In genomic region chr11:98637501-98637900, GRCm38 (mm10) we compare ENCODE assay signal across 39 mouse cellular contexts. TPM values are rescaled to one million over a fixed set of nuclear protein-coding genes. Genes with fewer than 3 reads are reported as not detected.
"Had no signal": no experiment of that assay in that cellular context is flagged by ENCODE, and none has a peak within 500 bp of the region (broad histone marks: within the 10 kb centered on the region; RNA-seq: fewer than 3 reads in every experiment).

No protein-coding gene starts in this region.

- H3K4me3 ChIP-seq: heart, embryonic 13.5 days; heart, embryonic 15.5 days; hindbrain, embryonic 13.5 days; hindbrain, embryonic 15.5 days; intestine, embryonic 15.5 days; layer of hippocampus, adult 2 months; left cerebral cortex, adult 2 months; limb, embryonic 10.5 days; limb, embryonic 12.5 days; liver, embryonic 13.5 days; liver, embryonic 15.5 days had no signal

- H3K27ac ChIP-seq: heart, embryonic 13.5 days; heart, embryonic 15.5 days; hindbrain, embryonic 13.5 days; hindbrain, embryonic 15.5 days; hindbrain, postnatal 0 days; intestine, embryonic 15.5 days; layer of hippocampus, adult 2 months; left cerebral cortex, adult 2 months; limb, embryonic 10.5 days; limb, embryonic 12.5 days; liver, embryonic 13.5 days; liver, embryonic 15.5 days had no signal

- H3K4me1 ChIP-seq: heart, embryonic 13.5 days; heart, embryonic 15.5 days; hindbrain, embryonic 13.5 days; hindbrain, embryonic 15.5 days; intestine, embryonic 15.5 days; limb, embryonic 10.5 days; limb, embryonic 12.5 days; liver, embryonic 13.5 days; liver, embryonic 15.5 days had no signal

- ATAC-seq: hindbrain, postnatal 0 days; inflammation-experienced regulatory T-cells, adult 6 months; intestine, postnatal 0 days had no signal

- DNase-seq: gastrocnemius, postnatal 14 days; gastrocnemius, postnatal 36 days; heart, adult 18-20 months; heart, postnatal 14 days; heart, postnatal 36 days; kidney, adult 18-20 months; kidney, adult 8-10 months; kidney, postnatal 10 days; kidney, postnatal 25 days; kidney, postnatal 4 days; liver; liver, embryonic 13.5 days had no signal

- H3K27me3 ChIP-seq: heart, embryonic 15.5 days; hindbrain, embryonic 13.5 days; hindbrain, embryonic 15.5 days; intestine, embryonic 15.5 days had no signal

- H3K9ac ChIP-seq: heart, embryonic 13.5 days; heart, embryonic 15.5 days; hindbrain, embryonic 13.5 days; hindbrain, embryonic 15.5 days; intestine, embryonic 15.5 days; limb, embryonic 12.5 days; liver, embryonic 13.5 days; liver, embryonic 15.5 days had no signal

- H3K4me2 ChIP-seq: heart, embryonic 11.5 days; heart, embryonic 13.5 days; heart, embryonic 15.5 days; hindbrain, embryonic 13.5 days; hindbrain, embryonic 15.5 days; intestine, embryonic 15.5 days; limb, embryonic 12.5 days; liver, embryonic 11.5 days; liver, embryonic 13.5 days; liver, embryonic 15.5 days had no signal

- H3K36me3 ChIP-seq: heart, embryonic 13.5 days; heart, embryonic 15.5 days; hindbrain, embryonic 13.5 days; hindbrain, embryonic 15.5 days; intestine, embryonic 15.5 days; limb, embryonic 10.5 days; limb, embryonic 12.5 days; liver, embryonic 13.5 days; liver, embryonic 15.5 days had no signal

- H3K9me3 ChIP-seq: heart, embryonic 13.5 days; heart, embryonic 15.5 days; hindbrain, embryonic 13.5 days; hindbrain, embryonic 15.5 days; intestine, embryonic 15.5 days; limb, embryonic 10.5 days; limb, embryonic 12.5 days; liver, embryonic 13.5 days; liver, embryonic 15.5 days had no signal

RNA-seq across cellular contexts. Expression of gene Gsdma2, which starts 9.1 kb away (rescaled TPM):
- total RNA-seq: gastrocnemius, postnatal 14 days; heart, adult 18-20 months; heart, postnatal 36 days; hematopoietic stem cell, adult 5-6 weeks; hindbrain, postnatal 0 days; layer of hippocampus, adult 2 months; layer of hippocampus, postnatal 10 days; left cerebral cortex, adult 2 months; left cerebral cortex, postnatal 25 days had no signal
- polyA plus RNA-seq: gonadal fat pad, adult 2 months; heart, embryonic 11.5 days; heart, embryonic 13.5 days; heart, embryonic 15.5 days; heart, postnatal 0 days; hindbrain, embryonic 11.5 days; hindbrain, embryonic 15.5 days; hindbrain, postnatal 0 days; inflammation-experienced regulatory T-cells, adult 6 months; kidney, embryonic 14.5 days; kidney, embryonic 16.5 days; limb, embryonic 10.5 days; limb, embryonic 12.5 days; limb, embryonic 14.5 days; liver, embryonic 11.5 days; liver, embryonic 13.5 days; liver, embryonic 15.5 days had no signal

RNA-seq across cellular contexts. Expression of gene Gsdma3, which starts 11.3 kb away (rescaled TPM):
- total RNA-seq: hematopoietic stem cell, adult 5-6 weeks; layer of hippocampus, adult 2 months; layer of hippocampus, postnatal 25 days; left cerebral cortex, postnatal 25 days had no signal
- polyA plus RNA-seq: gonadal fat pad, adult 2 months; heart, embryonic 13.5 days; heart, embryonic 15.5 days; heart, postnatal 0 days; hindbrain, embryonic 11.5 days; hindbrain, embryonic 13.5 days; hindbrain, embryonic 15.5 days; hindbrain, postnatal 0 days; inflammation-experienced regulatory T-cells, adult 6 months; intestine, embryonic 15.5 days; intestine, postnatal 0 days; kidney, embryonic 14.5 days; kidney, embryonic 16.5 days; limb, embryonic 10.5 days; limb, embryonic 12.5 days; limb, embryonic 14.5 days; liver, embryonic 11.5 days; liver, embryonic 13.5 days; liver, embryonic 15.5 days had no signal

RNA-seq across cellular contexts. Expression of gene Gm12355, which starts 12.0 kb away (rescaled TPM):
- polyA plus RNA-seq: gonadal fat pad, adult 2 months had no signal

RNA-seq across cellular contexts. Expression of gene Gsdma, which starts 26.6 kb away (rescaled TPM):
- total RNA-seq: heart, postnatal 14 days; heart, postnatal 36 days; hematopoietic stem cell, adult 5-6 weeks; hindbrain, postnatal 0 days; layer of hippocampus, adult 2 months; layer of hippocampus, postnatal 10 days; layer of hippocampus, postnatal 25 days; left cerebral cortex, adult 2 months; left cerebral cortex, postnatal 25 days had no signal
- polyA plus RNA-seq: heart, embryonic 11.5 days; heart, embryonic 15.5 days; heart, postnatal 0 days; hindbrain, embryonic 11.5 days; hindbrain, embryonic 15.5 days; inflammation-experienced regulatory T-cells, adult 6 months; kidney, embryonic 14.5 days; kidney, embryonic 16.5 days; limb, embryonic 12.5 days; liver, embryonic 11.5 days; liver, embryonic 13.5 days; liver, embryonic 15.5 days had no signal

RNA-seq across cellular contexts. Expression of gene Lrrc3c, which starts 39.4 kb away (rescaled TPM):
- total RNA-seq: gastrocnemius, adult 18-20 months; gastrocnemius, adult 8-10 months; gastrocnemius, postnatal 14 days; gastrocnemius, postnatal 36 days; heart, adult 18-20 months; heart, postnatal 14 days; heart, postnatal 36 days; hematopoietic stem cell, adult 5-6 weeks; hindbrain, postnatal 0 days; layer of hippocampus, adult 2 months; layer of hippocampus, postnatal 10 days; layer of hippocampus, postnatal 25 days; left cerebral cortex, adult 2 months; left cerebral cortex, postnatal 25 days had no signal
- polyA plus RNA-seq: gonadal fat pad, adult 2 months; heart, embryonic 11.5 days; heart, embryonic 13.5 days; heart, embryonic 15.5 days; heart, postnatal 0 days; hindbrain, embryonic 11.5 days; hindbrain, embryonic 13.5 days; hindbrain, embryonic 15.5 days; hindbrain, postnatal 0 days; inflammation-experienced regulatory T-cells, adult 6 months; intestine, embryonic 15.5 days; intestine, postnatal 0 days; kidney, embryonic 14.5 days; kidney, embryonic 16.5 days; limb, embryonic 10.5 days; limb, embryonic 12.5 days; limb, embryonic 14.5 days; liver, embryonic 11.5 days; liver, embryonic 13.5 days; liver, embryonic 15.5 days had no signal
